Mouse (Mus musculus): Measurements from ENCODE around the gene Kank2. TPM values are rescaled to one million over a fixed set of nuclear protein-coding genes. Genes with fewer than 3 reads are reported as not detected.

The Kank2 gene
- polyA plus RNA-seq, 2 experiments = 13.1 to 38.6 TPM

GRCm38 (mm10) chr9:21741514-21741913, 57.0 kb downstream of the Kank2 start:
- no peaks in the 10 kb centered on the region for H3K27me3 ChIP-seq (ENCODE audit: control insufficient read depth, insufficient read depth, low read length)
- no peak overlapping the region for H3K4me2 ChIP-seq (replicated peaks; ENCODE audit: low read depth, low read length, severe bottlenecking)
- peaks cover 91% of the 10 kb centered on the region for H3K36me3 ChIP-seq (ENCODE audit: control insufficient read depth, insufficient read depth, low read length)
- no peaks in the 10 kb centered on the region for H3K9me3 ChIP-seq (ENCODE audit: control insufficient read depth, low read length)
- ATAC-seq (ENCODE audit: low FRiP score, low read depth) (no peak), DNase-seq (ENCODE audit: low spot score) (no peak)
- H3K4me3 ChIP-seq (replicated peaks; ENCODE audit: low read length) = no peak overlapping the region
- H3K9ac ChIP-seq (ENCODE audit: low read depth, low read length, severe bottlenecking) = no peak overlapping the region
- H3K4me1 ChIP-seq (ENCODE audit: control insufficient read depth, insufficient read depth, low read length) = no peaks in the 10 kb centered on the region
- TF ChIP-seq POLR2A (IDR thresholded peaks at IDR 0.05; ENCODE audit: borderline replicate concordance, extremely low read depth, insufficient read depth, insufficient read length) = no peak
- no peak overlapping the region for H3K27ac ChIP-seq (replicated peaks; ENCODE audit: low read depth, low read length)
- WGBS = 92% methylated on average over 11 of the region's 11 CpGs

DNA sequence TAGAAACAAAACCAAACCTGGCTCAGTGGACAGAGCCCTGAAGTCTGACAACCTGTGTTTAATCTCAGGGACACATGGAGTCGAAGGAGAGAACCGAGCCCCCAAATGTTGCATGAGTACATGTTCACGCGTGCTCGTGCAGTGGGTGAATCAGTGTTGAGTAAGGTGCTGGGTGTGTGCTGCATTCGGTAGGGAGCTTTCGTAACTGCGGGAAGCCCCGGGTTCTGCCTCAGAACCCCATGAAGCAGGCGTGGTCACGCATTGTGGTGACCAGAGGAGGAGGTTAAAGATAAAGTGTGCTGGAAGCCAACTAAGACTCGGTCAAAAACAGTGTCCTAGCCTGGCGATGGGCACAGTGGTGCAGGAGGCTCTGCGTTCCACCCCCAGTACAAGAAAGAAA, 58.1 kb downstream of the Kank2 start:
- Histone ChIP-seq H3K9ac (ENCODE audit: low read depth, low read length, severe bottlenecking) (no peak overlapping the region), H3K4me3 (replicated peaks; ENCODE audit: low read length) (no peak overlapping the region), H3K4me2 (replicated peaks; ENCODE audit: low read depth, low read length, severe bottlenecking) (no peak overlapping the region), H3K36me3 (ENCODE audit: control insufficient read depth, insufficient read depth, low read length) (peaks cover 91% of the 10 kb centered on the region), H3K27ac (replicated peaks; ENCODE audit: low read depth, low read length) (no peak overlapping the region), H3K9me3 (ENCODE audit: control insufficient read depth, low read length) (no peaks in the 10 kb centered on the region), H3K4me1 (ENCODE audit: control insufficient read depth, insufficient read depth, low read length) (no peaks in the 10 kb centered on the region), H3K27me3 (ENCODE audit: control insufficient read depth, insufficient read depth, low read length) (no peaks in the 10 kb centered on the region)
- WGBS = 96% methylated on average over 14 of the region's 14 CpGs
- no peak for TF ChIP-seq POLR2A (IDR thresholded peaks at IDR 0.05; ENCODE audit: borderline replicate concordance, extremely low read depth, insufficient read depth, insufficient read length)
- DNase-seq (ENCODE audit: low spot score) (no peak), ATAC-seq (ENCODE audit: low FRiP score, low read depth) (no peak)

DNA sequence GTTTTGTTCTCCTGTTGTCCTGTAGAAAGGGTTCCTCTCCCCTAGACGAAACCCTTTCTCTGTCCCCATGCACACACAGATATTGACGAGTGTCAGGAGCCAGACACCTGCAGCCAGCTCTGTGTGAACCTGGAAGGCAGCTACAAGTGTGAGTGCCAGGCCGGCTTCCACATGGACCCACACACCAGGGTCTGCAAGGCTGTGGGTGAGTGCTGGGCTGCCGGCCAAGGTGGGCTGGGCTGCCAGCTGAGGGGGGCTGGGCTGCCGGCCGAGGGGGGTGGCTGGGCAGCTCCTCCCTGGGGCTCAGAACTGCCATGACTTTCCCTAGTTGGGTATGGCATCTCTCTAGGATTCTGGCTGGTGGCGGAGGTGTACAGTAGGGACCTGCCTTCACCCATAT, 59.8 kb downstream of the Kank2 start:
- 92% methylated on average over 6 of the region's 7 CpGs for WGBS
- no peaks in the 10 kb centered on the region for H3K9me3 ChIP-seq (ENCODE audit: control insufficient read depth, low read length)
- ATAC-seq (ENCODE audit: low FRiP score, low read depth) (no peak), DNase-seq (ENCODE audit: low spot score) (no peak)
- H3K9ac ChIP-seq (ENCODE audit: low read depth, low read length, severe bottlenecking) = no peak overlapping the region
- peaks cover 90% of the 10 kb centered on the region for H3K36me3 ChIP-seq (ENCODE audit: control insufficient read depth, insufficient read depth, low read length)
- no peak for TF ChIP-seq POLR2A (IDR thresholded peaks at IDR 0.05; ENCODE audit: borderline replicate concordance, extremely low read depth, insufficient read depth, insufficient read length)
- no peaks in the 10 kb centered on the region for H3K27me3 ChIP-seq (ENCODE audit: control insufficient read depth, insufficient read depth, low read length)
- H3K4me1 ChIP-seq (ENCODE audit: control insufficient read depth, insufficient read depth, low read length) = no peaks in the 10 kb centered on the region
- no peak overlapping the region for H3K27ac ChIP-seq (replicated peaks; ENCODE audit: low read depth, low read length)
- no peak overlapping the region for H3K4me3 ChIP-seq (replicated peaks; ENCODE audit: low read length)
- no peak overlapping the region for H3K4me2 ChIP-seq (replicated peaks; ENCODE audit: low read depth, low read length, severe bottlenecking)

GRCm38 (mm10) chr9:21737188-21737587, 61.4 kb downstream of the Kank2 start:
- Histone ChIP-seq H3K4me2 (replicated peaks; ENCODE audit: low read depth, low read length, severe bottlenecking) (no peak overlapping the region), H3K4me3 (replicated peaks; ENCODE audit: low read length) (no peak overlapping the region), H3K9me3 (ENCODE audit: control insufficient read depth, low read length) (no peaks in the 10 kb centered on the region), H3K4me1 (ENCODE audit: control insufficient read depth, insufficient read depth, low read length) (no peaks in the 10 kb centered on the region), H3K27ac (replicated peaks; ENCODE audit: low read depth, low read length) (no peak overlapping the region), H3K27me3 (ENCODE audit: control insufficient read depth, insufficient read depth, low read length) (no peaks in the 10 kb centered on the region), H3K36me3 (ENCODE audit: control insufficient read depth, insufficient read depth, low read length) (peaks cover 91% of the 10 kb centered on the region), H3K9ac (ENCODE audit: low read depth, low read length, severe bottlenecking) (no peak overlapping the region)
- no peak for ATAC-seq (ENCODE audit: low FRiP score, low read depth)
- TF ChIP-seq POLR2A (IDR thresholded peaks at IDR 0.05; ENCODE audit: borderline replicate concordance, extremely low read depth, insufficient read depth, insufficient read length) = no peak
- DNase-seq (ENCODE audit: low spot score) = no peak
- WGBS = 90% methylated on average over 10 of the region's 10 CpGs

DNA sequence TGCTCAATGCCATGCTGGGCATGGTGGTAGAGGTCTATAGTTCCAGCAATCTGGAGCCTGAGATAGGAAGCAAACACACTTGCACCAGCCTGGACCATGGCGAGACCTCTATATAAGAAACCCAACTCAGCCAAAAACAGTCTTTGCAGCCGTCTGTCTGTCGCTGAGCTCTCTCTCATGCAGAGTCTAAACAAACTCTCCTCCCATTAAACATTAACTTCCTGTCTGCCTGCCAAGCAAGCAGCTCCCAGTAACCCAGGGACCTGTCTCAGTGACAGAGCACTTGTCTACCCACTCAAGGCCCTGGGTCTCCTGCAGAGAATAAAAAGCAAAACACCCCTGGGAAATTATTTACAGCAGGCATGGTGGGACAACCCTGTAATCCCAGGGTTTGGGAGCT, 62.0 kb downstream of the Kank2 start:
- WGBS = 89% methylated on average over 3 of the region's 3 CpGs
- TF ChIP-seq POLR2A (IDR thresholded peaks at IDR 0.05; ENCODE audit: borderline replicate concordance, extremely low read depth, insufficient read depth, insufficient read length) = no peak
- H3K27me3 ChIP-seq (ENCODE audit: control insufficient read depth, insufficient read depth, low read length) = no peaks in the 10 kb centered on the region

GRCm38 (mm10) chr9:21735126-21735525, 63.4 kb downstream of the Kank2 start:
- Histone ChIP-seq H3K27me3 (ENCODE audit: control insufficient read depth, insufficient read depth, low read length) (no peaks in the 10 kb centered on the region), H3K4me1 (ENCODE audit: control insufficient read depth, insufficient read depth, low read length) (no peaks in the 10 kb centered on the region), H3K9me3 (ENCODE audit: control insufficient read depth, low read length) (no peaks in the 10 kb centered on the region), H3K4me3 (replicated peaks; ENCODE audit: low read length) (no peak overlapping the region), H3K9ac (ENCODE audit: low read depth, low read length, severe bottlenecking) (no peak overlapping the region), H3K4me2 (replicated peaks; ENCODE audit: low read depth, low read length, severe bottlenecking) (no peak overlapping the region), H3K36me3 (ENCODE audit: control insufficient read depth, insufficient read depth, low read length) (peaks cover 85% of the 10 kb centered on the region), H3K27ac (replicated peaks; ENCODE audit: low read depth, low read length) (no peak overlapping the region)
- WGBS = 91% methylated on average over 14 of the region's 14 CpGs
- DNase-seq (ENCODE audit: low spot score) (no peak), ATAC-seq (ENCODE audit: low FRiP score, low read depth) (no peak)
- TF ChIP-seq POLR2A (IDR thresholded peaks at IDR 0.05; ENCODE audit: borderline replicate concordance, extremely low read depth, insufficient read depth, insufficient read length) = no peak

More for the DNA sequence above, 62.0 kb downstream of the Kank2 start:
- Histone ChIP-seq H3K4me2 (replicated peaks; ENCODE audit: low read depth, low read length, severe bottlenecking) (no peak overlapping the region), H3K4me3 (replicated peaks; ENCODE audit: low read length) (no peak overlapping the region), H3K9ac (ENCODE audit: low read depth, low read length, severe bottlenecking) (no peak overlapping the region), H3K27ac (replicated peaks; ENCODE audit: low read depth, low read length) (no peak overlapping the region), H3K36me3 (ENCODE audit: control insufficient read depth, insufficient read depth, low read length) (peaks cover 91% of the 10 kb centered on the region), H3K4me1 (ENCODE audit: control insufficient read depth, insufficient read depth, low read length) (no peaks in the 10 kb centered on the region), H3K9me3 (ENCODE audit: control insufficient read depth, low read length) (no peaks in the 10 kb centered on the region)
- DNase-seq (ENCODE audit: low spot score) = no peak
- ATAC-seq (ENCODE audit: low FRiP score, low read depth) = no peak
